Mouse (Mus musculus): Measurements from ENCODE around the gene Cirbp.

The Cirbp gene

GRCm38 (mm10) chr10:80152071-80152872, 13.5 kb upstream of the Cirbp start:
- DNase-seq (ENCODE audit: low read depth, low spot score), result peak; percentile 51
- no peaks in the 10 kb centered on the region for H3K27me3 ChIP-seq (ENCODE audit: control insufficient read depth, insufficient read depth, low read length, poor library complexity, severe bottlenecking)

GRCm38 (mm10) chr10:80152873-80153260, 12.9 kb upstream of the Cirbp start:
- peak; percentile 56 for DNase-seq (ENCODE audit: low read depth, low spot score)
- Histone ChIP-seq H3K36me3 (ENCODE audit: control insufficient read depth, insufficient read depth, low read length, poor library complexity, severe bottlenecking) (peaks cover 32% of the 10 kb centered on the region), H3K27me3 (ENCODE audit: control insufficient read depth, insufficient read depth, low read length, poor library complexity, severe bottlenecking) (no peaks in the 10 kb centered on the region)

More at GRCm38 (mm10) chr10:80152071-80152872, 13.5 kb upstream of the Cirbp start:
- H3K36me3 ChIP-seq (ENCODE audit: control insufficient read depth, insufficient read depth, low read length, poor library complexity, severe bottlenecking), result peaks cover 32% of the 10 kb centered on the region

GRCm38 (mm10) chr10:80153713-80154112, 12.1 kb upstream of the Cirbp start:
- no peak for DNase-seq (ENCODE audit: low read depth, low spot score)
- Histone ChIP-seq H3K27me3 (ENCODE audit: control insufficient read depth, insufficient read depth, low read length, poor library complexity, severe bottlenecking) (no peaks in the 10 kb centered on the region), H3K36me3 (ENCODE audit: control insufficient read depth, insufficient read depth, low read length, poor library complexity, severe bottlenecking) (peaks cover 32% of the 10 kb centered on the region)

DNA sequence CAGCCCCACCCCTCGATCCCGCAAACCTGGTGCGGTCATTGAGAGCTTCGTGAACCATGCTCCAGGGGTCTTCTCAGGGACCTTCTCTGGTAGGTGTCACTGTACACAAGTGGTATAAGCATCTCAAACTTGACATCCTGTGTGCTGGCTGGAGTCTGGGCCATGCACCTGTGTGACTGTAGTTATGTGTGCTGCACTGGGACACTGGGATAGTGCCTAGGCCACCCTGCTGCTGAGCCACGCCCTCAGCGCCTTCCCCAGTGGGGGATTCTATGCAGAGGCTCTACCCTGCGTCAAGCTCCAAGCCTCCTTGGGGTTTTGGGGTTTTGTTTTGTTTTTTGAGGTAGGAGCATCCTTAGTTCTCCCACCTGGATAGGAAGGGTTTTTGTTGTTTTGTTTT, 11.4 kb upstream of the Cirbp start:
- H3K27me3 ChIP-seq (ENCODE audit: control insufficient read depth, insufficient read depth, low read length, poor library complexity, severe bottlenecking), result no peaks in the 10 kb centered on the region
- no peak for DNase-seq (ENCODE audit: low read depth, low spot score)
- H3K36me3 ChIP-seq (ENCODE audit: control insufficient read depth, insufficient read depth, low read length, poor library complexity, severe bottlenecking), result peaks cover 32% of the 10 kb centered on the region

DNA sequence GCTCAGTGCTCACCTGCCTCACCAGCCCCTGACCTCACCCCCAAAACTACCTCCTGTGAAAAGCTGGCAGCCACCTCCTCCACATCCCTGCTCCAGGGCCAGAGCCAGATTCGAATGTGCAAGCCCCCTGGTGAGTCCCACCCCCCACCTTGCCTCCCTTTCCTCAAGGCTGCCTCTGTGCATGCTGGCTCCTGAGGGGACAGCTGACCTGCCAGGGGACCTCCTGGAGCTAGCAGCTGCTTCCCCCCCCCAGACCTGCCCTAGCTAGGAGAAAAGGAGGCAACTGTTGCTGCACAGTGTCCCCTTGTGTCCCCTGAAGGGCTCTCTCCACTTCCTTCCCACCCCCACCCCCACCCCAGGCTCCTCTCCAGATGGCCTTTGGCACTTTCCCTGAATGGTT, 10.5 kb upstream of the Cirbp start:
- no peak for DNase-seq (ENCODE audit: low read depth, low spot score)
- Histone ChIP-seq H3K27me3 (ENCODE audit: control insufficient read depth, insufficient read depth, low read length, poor library complexity, severe bottlenecking) (no peaks in the 10 kb centered on the region), H3K36me3 (ENCODE audit: control insufficient read depth, insufficient read depth, low read length, poor library complexity, severe bottlenecking) (peaks cover 32% of the 10 kb centered on the region)

DNA sequence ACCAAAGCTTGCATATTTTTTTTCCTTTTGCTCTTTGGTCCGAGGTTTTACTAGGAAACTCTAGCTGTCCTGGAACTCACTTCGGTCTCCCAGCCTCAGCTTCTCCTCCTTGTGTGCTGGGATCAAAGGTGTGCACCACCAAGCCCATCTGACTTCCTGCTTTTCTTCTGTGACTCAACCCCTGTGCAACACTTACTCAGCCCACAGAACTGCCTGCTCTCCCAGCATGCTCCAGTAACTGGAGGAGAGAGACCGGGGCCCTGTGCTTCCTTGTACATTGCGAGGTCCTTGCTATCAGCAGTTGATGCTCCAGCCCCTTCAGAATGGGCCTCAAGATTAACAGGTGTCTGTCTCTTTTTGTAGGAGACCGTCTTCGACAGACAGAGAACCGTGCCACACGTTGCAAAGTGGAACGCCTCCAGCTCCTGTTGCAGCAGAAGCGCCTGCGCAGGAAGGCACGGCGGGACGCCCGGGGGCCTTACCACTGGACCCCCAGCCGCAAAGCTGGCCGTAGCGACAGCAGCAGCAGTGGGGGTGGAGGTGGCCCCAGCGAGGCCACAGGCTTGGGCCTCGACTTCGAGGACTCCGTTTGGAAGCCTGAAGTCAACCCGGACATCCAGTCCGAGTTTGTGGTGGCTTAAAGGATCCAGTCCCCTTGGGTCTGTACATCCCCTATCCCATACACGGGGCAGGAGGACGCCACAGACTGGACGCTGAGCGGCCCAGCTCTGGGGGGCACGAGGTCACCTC, 9.6 kb upstream of the Cirbp start:
- Histone ChIP-seq H3K36me3 (ENCODE audit: control insufficient read depth, insufficient read depth, low read length, poor library complexity, severe bottlenecking) (peaks cover 32% of the 10 kb centered on the region), H3K27me3 (ENCODE audit: control insufficient read depth, insufficient read depth, low read length, poor library complexity, severe bottlenecking) (no peaks in the 10 kb centered on the region)
- DNase-seq (ENCODE audit: low read depth, low spot score), result no peak

DNA sequence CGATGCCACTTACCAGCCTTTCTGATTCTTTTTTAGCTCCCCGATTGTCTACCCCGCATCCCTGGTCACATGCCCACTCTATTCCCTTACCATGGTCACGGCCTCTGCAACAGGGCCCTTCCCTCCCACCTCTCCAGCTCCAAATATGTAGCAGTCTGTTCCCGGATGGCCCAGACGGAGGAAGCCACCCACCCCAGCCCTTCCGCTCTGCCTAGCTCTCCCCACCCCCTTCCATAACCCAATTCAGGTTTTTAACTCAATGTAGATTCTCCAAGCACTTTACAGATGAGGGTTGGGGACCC, 9.1 kb upstream of the Cirbp start:
- Histone ChIP-seq H3K27me3 (ENCODE audit: control insufficient read depth, insufficient read depth, low read length, poor library complexity, severe bottlenecking) (no peaks in the 10 kb centered on the region), H3K36me3 (ENCODE audit: control insufficient read depth, insufficient read depth, low read length, poor library complexity, severe bottlenecking) (peaks cover 31% of the 10 kb centered on the region)
- DNase-seq (ENCODE audit: low read depth, low spot score), result no peak

DNA sequence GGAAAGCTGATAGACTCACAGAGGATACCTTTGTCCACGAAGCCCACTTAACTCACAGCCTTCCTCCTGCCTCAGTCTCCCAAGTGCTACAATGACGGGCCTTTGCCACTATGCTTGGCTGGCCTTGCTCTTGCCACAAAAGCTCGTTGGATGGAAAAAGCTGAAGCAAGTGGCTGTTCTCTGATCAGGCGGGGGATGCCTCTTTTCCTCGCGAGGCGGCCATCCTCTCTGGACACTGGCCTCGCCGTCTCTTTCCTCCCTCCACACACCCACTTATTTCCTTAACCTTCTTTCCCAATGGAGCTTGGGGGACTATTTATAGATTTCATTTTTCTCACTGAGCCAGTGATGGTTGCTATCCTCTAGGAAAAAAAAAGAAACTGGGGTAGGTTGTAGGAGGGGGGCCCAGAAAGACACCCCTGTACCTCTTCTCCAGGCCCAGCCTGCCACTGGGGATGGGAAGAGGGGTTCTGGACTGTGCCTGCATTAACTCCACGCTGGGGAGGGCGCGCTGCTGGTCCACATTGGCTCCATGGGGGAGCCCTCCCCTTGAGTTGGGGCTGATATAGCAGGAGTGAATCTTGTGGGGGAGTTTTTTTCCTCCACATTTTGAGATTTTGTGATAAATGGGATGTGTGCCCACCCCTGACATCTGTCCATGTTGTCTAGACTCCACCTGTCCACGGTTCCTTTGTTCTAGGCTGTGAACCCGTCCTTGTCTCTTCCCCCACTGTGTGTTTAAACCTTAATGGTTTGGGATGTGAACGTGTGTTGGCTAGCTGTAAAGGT, 8.4 kb upstream of the Cirbp start:
- peaks cover 31% of the 10 kb centered on the region for H3K36me3 ChIP-seq (ENCODE audit: control insufficient read depth, insufficient read depth, low read length, poor library complexity, severe bottlenecking)
- H3K27me3 ChIP-seq (ENCODE audit: control insufficient read depth, insufficient read depth, low read length, poor library complexity, severe bottlenecking), result no peaks in the 10 kb centered on the region
- DNase-seq (ENCODE audit: low read depth, low spot score), result no peak

- DNase-seq (ENCODE audit: low read depth, low spot score), result peak; percentile 84
- Histone ChIP-seq H3K36me3 (ENCODE audit: control insufficient read depth, insufficient read depth, low read length, poor library complexity, severe bottlenecking) (peaks cover 28% of the 10 kb centered on the region), H3K27me3 (ENCODE audit: control insufficient read depth, insufficient read depth, low read length, poor library complexity, severe bottlenecking) (no peaks in the 10 kb centered on the region)
These were observed 7.3 kb upstream of the Cirbp start for GRCm38 (mm10) chr10:80158307-80158986.

- peak; percentile 89 for DNase-seq (ENCODE audit: low read depth, low spot score)
- peaks cover 22% of the 10 kb centered on the region for H3K36me3 ChIP-seq (ENCODE audit: control insufficient read depth, insufficient read depth, low read length, poor library complexity, severe bottlenecking)
- H3K27me3 ChIP-seq (ENCODE audit: control insufficient read depth, insufficient read depth, low read length, poor library complexity, severe bottlenecking), result no peaks in the 10 kb centered on the region
These were observed 6.7 kb upstream of the Cirbp start for GRCm38 (mm10) chr10:80159021-80159560.

DNA sequence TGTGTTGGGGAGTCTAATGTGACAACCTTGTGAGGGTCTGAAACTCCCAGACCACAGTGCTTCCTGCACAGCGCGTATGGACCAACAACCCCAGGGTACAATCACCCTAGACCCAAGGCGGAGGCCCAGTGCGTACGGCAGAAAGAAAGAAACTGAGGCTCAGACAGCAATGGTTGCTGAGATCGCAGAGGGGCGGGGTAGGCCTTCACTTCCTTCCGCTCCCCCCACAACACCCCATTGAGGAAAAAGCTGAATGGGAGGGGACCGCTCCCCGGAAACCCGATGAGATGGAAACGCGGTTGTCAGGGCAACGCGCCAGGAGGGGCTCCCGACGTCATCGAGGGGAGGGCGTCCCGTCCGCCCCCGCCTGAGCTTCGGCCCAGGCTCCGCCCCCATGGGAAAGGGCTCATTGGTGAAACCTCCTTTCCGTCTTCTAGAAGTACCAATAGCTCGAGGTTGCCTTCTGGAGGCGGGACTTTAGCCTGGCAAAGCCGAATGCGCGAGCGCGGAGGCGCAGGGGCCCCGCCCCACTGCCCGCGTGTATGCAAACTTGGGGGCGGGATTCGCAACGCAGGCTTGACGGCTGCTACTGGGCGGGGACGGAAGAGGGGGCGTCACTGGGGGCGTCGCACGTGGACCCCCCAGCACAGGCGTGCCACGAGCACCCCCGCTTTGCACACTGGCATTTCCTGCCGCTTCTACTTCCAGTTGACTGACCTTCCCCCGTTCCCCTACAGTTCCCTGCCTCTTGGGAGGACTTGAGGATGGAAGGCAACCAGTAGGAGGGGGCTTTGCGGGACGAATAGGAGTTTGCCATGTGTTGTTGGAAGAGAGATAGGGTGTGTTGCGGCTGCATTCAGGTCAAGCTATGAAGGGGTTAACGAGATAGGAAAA, 6.0 kb upstream of the Cirbp start:
- peaks cover 19% of the 10 kb centered on the region for H3K36me3 ChIP-seq (ENCODE audit: control insufficient read depth, insufficient read depth, low read length, poor library complexity, severe bottlenecking)
- H3K27me3 ChIP-seq (ENCODE audit: control insufficient read depth, insufficient read depth, low read length, poor library complexity, severe bottlenecking), result no peaks in the 10 kb centered on the region
- peak; percentile 100 for DNase-seq (ENCODE audit: low read depth, low spot score)

DNA sequence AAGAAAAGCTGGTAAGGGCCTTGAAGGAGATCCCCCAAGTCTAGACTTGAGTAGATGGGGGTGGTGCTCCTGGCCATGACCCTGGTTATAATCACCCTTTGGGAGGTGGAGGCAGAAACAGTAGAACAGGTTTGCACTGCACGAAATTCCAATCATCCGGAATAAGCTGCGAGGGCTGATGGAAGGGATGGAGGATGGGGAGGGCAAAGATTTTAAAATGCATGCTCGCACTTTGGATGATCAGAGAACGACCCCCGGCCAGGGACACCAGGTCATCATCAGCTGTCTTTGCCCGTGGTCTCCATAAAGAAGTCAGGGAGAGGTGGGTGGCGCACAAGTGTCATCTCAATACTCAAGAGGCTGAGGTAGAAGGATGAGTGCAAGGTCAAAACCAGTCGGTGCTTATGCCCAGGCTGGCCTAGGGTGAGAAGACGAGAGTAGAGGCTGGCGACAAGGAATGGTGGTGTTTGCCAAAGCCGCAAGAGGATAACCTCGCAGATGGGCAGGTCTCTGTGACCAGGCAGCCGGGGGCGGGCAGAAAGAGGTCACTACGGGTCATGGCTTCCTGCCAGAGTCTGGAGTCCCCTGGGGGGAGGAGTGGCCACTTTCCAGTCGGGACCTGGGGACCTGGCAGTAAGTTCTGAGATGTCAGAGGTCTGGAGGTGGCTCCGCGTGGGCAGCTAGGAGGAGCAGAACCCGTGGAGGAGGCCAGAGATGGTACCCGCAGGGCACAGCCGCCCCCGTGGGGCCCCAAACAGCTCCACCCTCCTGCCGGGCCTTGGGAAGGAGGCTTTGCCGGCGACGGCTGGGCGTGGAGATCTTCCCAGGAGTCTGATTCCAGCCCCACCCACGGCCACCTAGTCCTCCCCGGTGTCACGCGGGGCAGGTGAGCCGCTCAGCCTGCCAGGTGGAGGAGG, 5.1 kb upstream of the Cirbp start:
- DNase-seq (ENCODE audit: low read depth, low spot score), result peak; percentile 68
- H3K36me3 ChIP-seq (ENCODE audit: control insufficient read depth, insufficient read depth, low read length, poor library complexity, severe bottlenecking), result peaks cover 12% of the 10 kb centered on the region
- no peaks in the 10 kb centered on the region for H3K27me3 ChIP-seq (ENCODE audit: control insufficient read depth, insufficient read depth, low read length, poor library complexity, severe bottlenecking)
